Mouse (Mus musculus) thymus, postnatal 14 days (tissue): ENCODE data around the gene Slc44a3.
A peak's percentile ranks its signal among the peaks of the same experiment; 100 is the strongest.

ENCODE experiments used
- DNase-seq: peaks from one replicate; pipeline ENCODE4 v3.0.0; 2021

Gene Slc44a3

DNA sequence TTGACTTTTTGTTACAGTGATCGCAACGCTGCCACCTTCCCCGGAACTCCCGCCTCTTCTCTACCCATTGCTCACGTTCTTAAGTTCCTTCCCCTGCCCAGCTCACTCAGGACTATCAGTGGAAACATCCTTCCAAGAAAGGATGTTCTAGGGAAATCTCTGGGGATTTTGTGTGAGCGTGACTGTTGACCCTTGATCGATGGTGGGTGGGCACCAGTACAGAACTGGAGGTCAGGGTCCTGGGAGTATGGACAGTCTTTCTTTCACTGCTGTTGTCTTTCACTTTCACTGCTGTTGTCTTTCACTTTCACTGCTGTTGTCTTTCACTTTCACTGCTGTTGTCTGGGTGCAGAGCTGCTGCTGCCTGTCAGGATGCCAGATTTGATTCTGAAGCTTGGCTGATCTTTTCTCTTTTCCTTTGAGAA lies 38.2 kb downstream of the Slc44a3 start:
- peak; percentile 23 for DNase-seq

DNA sequence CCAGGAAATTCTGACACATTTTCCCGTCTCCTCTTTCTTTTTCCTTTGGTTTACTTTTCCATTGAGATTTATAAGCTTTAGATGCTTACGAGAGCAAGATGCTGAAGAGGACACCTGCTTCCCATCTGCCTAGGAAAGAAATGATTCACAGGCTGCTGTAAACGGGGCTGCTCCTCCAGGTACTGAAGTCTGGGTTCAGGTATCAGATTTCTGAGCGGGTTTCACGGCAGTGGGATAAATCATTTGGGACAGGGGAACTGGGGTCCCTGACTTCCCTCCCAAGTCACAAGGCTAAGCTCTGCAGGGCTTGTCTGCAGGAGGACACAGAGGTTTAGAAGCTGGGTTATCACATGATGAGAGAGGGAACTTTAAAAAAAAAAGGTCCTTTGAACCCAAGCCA lies 40.2 kb downstream of the Slc44a3 start:
- DNase-seq, result no peak

DNA sequence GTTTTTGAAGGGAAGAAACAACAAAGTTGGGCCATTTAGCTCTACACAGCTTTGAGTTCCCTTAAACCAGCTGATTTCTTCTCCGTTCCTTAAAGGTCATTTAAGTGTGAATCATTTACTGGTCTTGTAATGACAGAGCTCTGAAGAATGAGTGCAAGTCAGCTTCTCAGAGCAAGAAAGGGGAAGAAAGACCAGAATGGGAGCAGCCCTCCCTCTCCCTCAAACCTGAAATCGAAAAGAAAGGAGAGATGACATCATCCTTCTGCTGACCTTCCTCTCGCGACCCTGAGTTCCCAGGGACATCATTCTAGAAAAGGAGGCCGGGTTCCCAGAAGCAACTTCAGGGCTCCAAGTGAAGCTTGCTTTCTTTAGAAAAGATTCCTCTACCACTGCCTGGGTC lies 41.3 kb downstream of the Slc44a3 start:
- no peak for DNase-seq

DNA sequence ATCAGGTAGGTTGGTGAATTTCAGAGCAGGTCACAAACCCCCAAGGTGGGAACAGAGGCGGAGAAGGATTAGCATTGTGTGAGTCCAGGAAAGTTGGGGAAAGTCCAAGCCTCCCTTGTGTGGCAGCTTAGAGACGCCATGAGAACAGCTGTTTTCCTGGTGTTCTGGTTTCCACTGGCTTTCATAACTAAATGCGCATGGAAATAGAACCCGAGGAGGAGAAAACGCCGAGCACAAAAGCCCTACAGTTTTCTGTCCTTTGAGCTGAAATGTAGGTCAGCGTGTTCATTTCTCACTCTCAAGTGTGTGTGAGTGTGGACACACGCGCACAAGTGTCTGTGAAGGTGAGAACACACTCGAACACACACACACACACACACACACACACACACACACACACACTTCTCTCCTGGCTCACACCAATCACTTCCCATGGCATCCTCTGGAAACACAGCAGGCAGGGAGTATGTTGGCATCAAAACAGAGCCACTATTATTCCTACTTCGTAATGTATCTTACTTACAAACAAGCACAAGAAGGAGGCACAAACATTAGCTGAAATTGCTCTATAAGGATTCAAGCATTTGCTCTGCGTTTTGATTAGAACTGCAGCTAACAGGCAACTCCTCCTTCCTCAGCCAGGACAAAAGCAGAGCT lies 42.6 kb downstream of the Slc44a3 start:
- DNase-seq, result no peak

DNA sequence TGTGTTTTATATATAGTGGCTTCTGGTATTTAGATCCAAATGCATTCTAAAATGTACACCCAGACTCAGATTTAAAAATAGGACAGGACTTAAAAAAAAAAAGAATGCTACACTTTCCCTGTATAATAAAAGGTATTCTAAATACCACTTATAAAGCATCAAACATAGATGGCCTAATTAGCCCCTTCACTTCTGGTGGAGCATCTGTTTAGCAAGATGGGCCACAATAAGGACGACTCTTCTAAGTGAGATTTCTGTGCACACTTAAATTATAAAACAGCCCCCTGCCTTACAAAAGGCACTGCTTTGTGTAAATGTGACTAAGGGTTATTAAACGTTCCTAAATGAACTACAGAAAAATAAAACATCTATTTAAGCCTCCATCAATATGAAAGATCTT lies 47.0 kb downstream of the Slc44a3 start:
- no peak for DNase-seq

DNA sequence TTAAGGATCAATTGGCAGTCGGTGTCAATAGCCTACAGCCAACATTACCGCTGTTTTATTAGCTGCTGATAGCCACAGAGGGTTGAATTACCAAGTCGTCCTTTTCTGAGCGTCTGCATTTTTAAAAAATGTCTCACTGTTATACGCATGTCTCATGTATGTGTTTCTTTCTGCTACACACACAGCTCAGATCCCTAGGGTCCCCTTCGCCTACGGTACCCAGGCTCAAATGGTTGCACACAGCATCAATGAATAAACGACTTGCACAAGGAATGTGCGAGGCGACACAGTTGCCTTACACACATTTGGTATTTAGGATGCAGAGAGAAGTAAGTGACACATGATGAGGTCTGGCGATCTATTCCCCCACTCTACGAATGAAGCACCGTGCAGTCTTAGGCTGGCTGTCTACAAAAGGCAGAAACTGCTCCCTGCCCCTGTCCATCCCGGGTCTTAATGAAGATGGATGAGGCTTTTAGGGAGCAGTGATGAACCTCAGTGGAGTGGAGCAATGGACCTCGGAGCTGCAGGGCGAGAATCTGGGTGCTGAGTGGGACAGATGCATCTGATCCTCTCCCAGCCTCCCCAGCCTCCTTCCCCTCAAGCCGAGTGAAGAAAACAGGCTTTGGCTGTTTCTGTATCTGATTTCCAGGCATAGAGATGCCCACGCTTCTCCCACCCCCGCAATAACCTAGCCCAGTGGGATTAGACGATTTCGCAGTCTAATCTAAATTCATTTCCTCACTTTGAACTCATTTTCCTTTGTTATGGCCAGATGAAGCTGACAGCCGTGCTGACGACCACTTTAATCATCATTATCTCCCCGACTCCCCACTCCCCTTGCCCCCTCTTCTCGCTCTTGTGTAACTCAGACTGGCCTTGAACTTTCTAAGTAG lies 48.7 kb downstream of the Slc44a3 start:
- DNase-seq, result no peak

DNA sequence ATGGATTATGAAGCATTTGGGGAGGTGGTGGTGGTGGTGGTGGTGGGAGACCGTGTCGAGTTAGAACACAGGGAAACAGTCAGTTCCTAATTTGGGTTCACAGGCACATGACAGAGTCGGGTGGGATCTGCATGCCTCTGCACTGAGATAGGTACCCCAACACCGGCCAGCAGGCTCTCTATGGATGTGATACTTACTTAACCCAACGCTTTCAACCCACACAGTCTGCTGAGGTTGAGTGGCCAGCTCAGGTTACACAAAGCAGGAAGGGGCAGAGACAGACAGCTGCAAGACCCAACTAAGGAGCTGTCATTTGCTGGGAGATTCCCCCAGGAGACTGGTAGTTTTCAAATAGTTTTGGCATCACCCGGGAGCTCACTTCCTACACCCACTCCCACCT lies 50.6 kb downstream of the Slc44a3 start:
- DNase-seq, result no peak

DNA sequence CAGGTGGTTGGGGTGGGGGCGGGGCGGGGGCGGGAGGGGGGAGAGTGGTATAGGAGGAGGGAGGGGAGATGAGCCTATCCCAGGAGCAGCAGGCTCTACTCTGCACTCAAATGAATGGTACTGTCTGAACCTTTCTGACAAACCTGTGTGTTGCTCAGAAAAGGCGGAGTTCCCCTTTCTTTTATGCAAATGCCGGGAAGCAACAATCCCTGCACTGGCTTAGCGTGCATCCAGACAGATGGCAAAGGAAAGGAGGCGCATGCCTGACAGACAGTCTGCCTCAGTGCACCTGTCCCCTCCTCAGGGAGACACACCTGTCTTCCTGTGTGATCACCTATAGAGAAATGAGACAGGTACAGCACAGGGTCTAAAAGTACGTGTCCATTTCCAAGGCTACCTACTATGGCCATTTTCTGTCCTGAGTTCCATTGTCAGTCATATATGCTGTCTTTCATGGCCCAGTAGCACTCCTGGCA lies 51.2 kb downstream of the Slc44a3 start:
- no peak for DNase-seq

DNA sequence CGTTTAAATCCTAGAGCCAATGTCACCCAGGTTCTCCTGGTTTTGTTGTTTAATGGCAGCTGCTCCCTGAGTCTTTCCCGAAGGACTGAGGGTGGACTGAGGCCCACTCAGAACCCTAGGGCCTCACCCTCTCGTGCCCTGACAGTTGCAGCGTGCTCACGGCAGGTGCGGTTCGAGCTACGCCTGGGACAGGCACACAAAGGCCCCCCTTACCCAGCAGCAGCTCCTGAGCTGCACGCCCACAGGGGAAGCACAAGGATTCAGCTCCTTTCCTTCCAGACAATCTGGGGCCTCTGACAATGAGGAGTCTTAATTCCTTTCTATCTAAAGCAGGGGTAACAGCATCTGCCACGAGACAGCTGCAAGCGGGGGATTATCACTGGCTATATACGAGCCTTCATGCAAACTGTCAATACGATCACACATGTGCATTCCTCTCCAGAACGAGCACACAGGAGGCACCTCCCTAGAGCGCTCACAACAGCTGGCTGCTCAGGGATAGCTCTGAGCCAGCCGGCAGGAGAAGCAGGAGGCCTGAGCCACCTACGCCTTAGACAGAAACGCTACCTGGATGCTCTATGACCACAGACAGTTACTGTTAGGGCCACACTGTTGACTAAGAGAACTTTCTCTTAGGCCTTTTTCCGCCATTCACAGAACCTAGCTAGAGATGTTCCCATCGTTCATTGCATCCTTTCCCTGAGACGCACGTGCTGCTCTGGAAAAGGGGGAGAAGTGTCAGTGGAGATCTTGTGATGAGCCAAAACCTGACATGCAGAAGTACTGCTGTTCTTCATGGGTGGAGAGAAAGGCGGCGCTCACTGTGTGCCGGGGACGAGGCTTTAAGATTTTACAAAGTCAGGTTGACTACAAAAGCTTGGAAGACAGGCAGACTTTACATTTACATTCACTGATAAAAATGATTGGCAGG lies 51.9 kb downstream of the Slc44a3 start:
- DNase-seq, result no peak

DNA sequence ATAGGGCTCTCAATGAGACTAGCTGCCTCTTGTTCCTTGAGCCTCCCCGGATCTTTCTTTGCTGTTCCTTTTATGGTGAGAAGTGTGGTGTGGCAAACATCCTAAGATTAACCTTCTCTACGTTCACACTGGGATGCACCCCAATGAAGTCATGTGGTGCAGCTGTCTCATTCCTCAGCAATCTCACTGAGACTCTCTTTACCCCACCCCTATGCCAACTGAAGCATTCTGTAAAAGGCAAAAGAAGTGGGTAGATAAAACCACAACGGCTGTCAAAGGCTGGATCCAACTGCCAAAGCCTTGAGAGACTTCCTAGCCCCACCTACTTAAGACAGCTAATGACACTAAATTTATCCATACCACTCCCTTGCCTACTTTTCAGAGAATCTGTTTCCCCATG lies 57.5 kb downstream of the Slc44a3 start:
- peak; percentile 47 for DNase-seq

DNA sequence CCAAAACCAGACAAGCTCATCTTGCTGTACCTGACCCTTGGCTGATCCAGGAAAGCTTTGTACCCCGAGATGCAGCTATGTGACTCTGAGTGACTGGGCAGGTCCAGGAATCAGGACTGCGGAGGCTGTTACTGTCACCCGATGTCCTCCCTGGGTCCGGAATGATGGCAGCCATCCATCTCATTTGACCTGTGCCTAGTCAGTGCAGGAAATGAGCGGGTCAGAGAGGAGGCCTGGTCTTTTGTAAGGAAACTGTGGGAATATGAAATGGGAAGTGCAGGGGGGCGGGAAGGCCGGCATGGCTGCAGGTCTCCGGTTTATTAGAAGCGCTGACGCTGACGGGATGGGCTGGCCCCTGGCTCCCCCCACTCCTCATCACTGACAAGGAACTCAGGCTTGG lies 60.5 kb downstream of the Slc44a3 start:
- DNase-seq, result no peak

DNA sequence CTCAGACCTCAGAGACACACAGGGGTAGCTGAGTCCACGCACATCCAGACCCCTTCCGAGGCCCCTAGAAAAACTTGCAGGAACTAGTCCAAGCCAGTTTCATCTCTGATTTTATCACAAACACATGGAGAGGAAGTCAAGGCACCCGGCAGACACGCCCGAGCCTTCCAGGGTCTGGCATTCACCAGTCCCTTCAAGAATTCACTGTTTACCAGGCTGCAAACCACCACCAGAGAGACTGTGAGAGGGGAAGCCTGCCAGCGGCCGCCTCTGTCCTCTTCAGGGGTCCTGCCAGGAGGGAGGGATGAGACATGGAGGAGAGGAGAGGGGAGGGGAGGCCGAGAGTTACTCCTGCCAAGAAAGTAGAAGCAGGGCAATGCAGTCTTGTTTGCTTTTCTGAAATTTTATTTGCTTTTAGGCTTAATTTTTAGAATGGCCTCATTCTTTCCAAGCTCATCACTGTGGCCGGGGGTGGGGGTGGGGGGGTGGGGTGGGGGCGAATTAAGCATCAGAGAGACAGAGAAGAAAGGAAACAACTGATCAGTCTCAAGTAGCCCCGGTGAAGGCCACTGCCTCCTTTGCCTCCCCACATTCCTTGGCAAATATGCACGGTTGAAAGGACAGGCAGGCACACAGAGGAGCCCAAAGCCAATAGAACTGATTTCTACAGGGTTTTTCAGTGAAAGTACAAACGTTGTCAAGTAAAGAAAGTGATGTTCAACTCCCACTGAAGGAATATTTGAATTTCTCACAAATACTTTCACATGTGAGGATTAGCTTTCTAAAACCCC lies 62.8 kb downstream of the Slc44a3 start:
- DNase-seq, result no peak

DNA sequence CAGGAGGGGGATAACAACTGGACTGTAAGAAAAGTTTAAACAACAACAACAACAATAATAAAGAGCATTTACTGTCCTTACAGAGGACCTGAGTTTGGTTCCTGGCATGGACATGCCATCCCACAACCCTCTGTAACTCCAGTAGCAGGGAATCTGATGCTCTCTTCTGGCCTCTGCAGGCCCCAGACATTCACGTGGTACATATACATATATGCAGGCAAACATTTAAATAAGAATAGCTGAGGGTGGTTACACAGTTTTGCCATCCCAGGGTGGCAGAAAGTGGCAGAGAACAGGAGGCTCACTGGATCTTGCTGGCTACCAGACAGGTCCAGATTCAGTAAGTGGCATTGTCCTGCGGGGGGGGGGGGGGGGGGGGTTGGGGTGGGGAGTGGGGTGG lies 64.1 kb downstream of the Slc44a3 start:
- no peak for DNase-seq

DNA sequence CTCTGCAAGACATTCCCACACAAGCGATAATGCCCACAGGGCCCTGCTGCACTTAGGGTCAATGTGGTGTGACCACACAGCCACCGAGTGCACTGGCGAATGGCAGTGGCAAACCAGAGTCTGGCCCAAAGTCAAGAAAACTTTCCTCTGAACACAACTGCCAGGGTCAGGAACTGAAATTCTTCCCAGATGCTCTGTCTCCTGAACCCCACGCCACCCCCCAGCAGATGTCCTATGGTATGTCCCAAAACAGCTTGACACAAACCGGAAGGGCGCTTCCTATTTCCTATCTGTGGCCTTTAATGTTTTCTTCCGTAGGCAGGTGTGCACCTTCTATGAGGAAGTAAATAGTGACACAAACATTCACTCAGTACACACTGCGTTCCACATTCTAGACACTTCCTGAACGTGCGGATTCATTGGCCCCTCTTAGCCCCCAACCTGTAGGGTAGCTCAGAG lies 65.1 kb downstream of the Slc44a3 start:
- peak; percentile 43 for DNase-seq

DNA sequence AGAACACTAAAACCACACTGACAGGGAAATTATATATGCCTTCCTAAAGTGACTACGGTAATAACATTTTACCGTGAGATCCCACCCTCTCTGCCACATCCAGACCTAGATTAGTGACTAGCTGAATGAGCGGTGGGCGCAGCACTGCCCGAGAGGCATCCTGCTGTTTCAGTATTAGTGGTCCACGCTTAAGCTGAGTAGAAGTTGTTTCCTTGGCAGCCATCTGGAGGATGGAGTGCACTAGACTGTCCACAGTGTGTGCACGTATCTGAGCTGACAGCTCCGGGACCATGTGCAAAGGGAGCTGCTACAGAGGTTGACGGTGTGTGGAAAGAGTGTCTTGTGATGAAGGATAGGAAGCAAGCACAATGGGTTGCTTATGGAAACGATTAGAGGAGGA lies 66.4 kb downstream of the Slc44a3 start:
- DNase-seq, result no peak

DNA sequence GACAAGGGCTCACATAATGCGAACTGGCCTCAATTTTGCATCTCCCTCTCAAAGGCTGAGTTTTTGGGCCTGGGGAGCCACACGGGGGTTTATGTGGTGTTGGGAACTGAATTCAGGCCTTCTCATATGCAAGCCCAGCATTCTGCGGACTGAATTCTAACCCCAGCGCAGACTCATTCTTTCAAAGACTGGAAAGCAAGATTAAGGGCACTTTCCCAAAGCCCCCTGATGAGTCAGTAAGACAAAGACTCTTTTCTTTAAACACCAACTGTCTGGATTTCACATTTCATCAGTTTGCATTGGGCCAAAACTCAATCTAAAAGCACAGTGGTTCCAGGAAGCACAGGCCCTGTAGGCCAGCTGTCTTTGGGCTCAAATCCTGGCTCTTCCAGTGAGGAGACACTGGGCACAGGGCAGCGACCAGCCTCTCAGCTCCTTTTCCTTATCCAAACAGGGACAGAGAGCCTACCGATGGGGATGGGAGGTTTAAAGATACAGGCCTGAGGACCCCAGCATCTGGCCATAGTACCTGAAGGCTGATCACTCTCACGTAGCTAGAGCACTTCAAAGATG lies 67.4 kb downstream of the Slc44a3 start:
- DNase-seq, result no peak

DNA sequence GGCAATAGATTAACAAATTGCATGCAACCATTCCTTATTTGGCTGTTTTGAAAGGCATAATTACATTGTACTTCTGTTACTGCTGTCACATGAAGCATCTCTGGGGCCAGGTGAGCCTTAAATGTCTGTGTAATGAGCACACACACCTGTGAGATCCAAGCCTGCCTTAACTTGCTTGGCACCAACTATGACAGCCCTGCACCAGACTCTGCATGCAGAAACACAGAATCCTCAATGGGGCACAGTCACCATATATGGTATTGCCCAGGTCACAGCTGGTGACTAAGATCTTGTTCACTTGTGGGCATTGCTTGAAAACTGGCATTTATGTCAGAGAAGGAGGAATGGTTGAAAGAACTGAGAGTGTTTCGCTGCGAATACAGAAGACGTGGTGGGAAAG lies 69.4 kb downstream of the Slc44a3 start:
- DNase-seq, result no peak

DNA sequence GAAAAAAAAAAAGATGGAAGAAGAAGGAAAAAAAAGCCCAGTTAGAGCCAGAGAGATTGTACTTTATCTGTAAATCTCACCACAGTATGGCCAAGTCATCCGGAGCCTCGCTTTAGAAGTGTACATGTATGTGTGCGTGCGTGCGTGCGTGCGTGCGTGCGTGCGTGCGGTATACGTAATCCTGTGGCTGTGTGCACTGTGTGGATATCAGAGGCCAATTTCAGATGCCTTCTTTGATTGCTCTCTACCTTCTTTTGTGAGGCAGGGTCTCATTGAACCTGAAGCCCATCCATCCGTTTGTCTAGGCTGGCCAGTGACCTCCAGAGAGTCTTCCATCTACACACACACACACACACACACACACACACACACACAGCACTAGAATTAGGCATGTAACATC lies 70.7 kb downstream of the Slc44a3 start:
- DNase-seq, result no peak

DNA sequence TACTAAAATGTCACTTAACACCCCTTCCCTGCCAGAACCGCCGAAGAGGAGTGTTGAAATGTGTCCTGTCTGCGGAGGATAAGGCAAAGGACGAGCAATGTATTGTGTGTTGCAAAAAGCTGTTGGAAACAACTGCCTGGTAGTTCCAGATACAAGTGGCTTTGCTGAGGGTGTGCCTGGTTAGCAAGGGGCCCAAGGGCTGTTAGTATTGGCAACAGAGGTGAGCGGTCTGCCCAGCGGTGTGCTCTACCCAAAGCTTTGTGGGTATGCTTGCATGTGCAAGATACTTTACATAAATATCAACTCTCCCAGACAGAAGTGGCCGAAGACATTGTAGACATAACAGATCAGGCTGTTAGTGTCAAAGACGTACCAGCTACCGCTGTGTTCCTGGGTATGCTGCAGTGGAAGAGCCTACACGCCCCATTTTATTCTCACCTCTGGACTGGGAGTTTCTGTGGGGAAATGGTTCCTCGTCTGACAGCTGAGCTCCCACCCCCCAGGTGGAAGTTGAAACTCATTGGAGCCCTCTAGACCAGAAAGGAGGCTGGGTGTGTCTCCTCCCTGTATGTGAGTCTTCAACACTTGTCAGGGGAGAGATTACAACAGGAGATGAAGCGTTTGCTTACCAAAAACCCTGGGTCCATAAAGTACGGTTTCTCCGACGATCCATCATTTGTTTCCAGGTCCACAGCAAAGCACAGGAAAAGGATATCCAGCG lies 71.6 kb downstream of the Slc44a3 start:
- no peak for DNase-seq

DNA sequence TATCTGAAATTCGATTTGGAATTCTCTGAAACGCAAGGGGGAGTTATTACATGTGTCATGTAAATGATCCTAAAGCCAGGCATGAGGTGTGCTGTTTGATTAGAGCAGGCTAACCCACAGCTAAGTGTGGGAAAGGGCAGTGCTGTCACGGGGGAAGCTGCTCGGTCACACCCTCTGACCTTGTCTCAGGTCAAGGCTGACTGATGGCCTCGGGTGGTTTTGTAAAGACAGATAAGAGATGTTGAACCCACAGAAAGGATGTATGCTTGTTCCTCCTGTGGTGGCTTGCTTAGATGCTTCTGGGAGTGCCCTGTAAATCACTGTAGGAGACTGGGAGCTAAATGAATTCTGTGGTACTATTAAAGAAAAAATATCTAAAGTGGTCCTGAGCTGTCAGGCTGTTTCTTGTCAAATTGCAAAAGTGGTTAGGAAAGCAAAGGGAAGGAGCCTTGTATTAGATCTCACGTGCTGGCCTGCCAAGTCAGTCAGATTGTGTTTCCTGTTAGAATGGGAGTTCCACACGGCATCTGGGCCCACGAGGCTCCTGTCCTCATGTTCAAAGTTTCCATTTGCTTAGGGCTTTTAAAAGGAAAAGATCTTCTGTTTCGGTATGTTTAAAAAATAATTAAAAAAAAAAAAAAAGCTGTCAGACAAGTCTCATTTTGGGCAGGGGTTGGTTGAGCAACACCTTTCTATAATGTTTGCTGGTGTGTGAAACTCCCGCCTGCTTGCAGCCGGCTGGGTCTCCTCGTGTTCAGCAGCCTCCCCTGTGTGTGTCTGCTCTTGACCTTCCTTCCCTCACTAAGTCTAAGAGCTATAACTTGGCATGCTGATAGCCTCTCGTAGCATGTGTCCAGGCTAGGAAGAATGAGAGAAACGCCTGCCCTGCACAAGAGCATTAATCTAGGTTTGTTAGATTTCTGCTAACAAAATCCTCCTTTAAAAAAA lies 73.4 kb downstream of the Slc44a3 start:
- no peak for DNase-seq
